Mouse (Mus musculus) liver, embryonic 15.5 days (tissue): Measurements from ENCODE around the gene Fam198b. TPM values are rescaled to one million over a fixed set of nuclear protein-coding genes. Genes with fewer than 3 reads are reported as not detected.

Source experiments
- ATAC-seq: fragments of 200-750 bp; cut with Nextera tagmentation; 2 replicates; pipeline ENCODE4 v1.8.0; 2017; ENCODE audit warnings: moderate number of reproducible peaks, mild to moderate bottlenecking, moderate library complexity; ENCODE audit not compliant: insufficient read depth
- H3K27ac ChIP-seq: fragments of 300-500 bp; sonication (generic); replicated peaks from 2 replicates; pipeline ENCODE4 v1.5.1; 2015; ENCODE audit warnings: mild to moderate bottlenecking, inconsistent platforms
- H3K27me3 ChIP-seq: fragments of 300-500 bp; sonication (generic); 2 replicates; pipeline ENCODE4 v1.6.1; 2015; ENCODE audit warnings: mild to moderate bottlenecking, inconsistent platforms
- H3K36me3 ChIP-seq: fragments of 300-500 bp; sonication (generic); replicated peaks from 2 replicates; pipeline ENCODE4 v1.6.1; 2015; ENCODE audit warnings: moderate library complexity, mild to moderate bottlenecking, inconsistent platforms
- H3K4me1 ChIP-seq: fragments of 300-500 bp; sonication (generic); replicated peaks from 2 replicates; pipeline ENCODE4 v1.6.1; 2015; ENCODE audit warnings: inconsistent platforms
- H3K4me2 ChIP-seq: fragments of 300-500 bp; sonication (generic); 2 replicates; pipeline ENCODE4 v1.6.1; 2015; ENCODE audit warnings: moderate library complexity, mild to moderate bottlenecking, inconsistent platforms
- H3K4me3 ChIP-seq: fragments of 300-500 bp; sonication (generic); replicated peaks from 2 replicates; pipeline ENCODE4 v1.5.1; 2015; ENCODE audit warnings: mild to moderate bottlenecking, inconsistent platforms
- H3K9ac ChIP-seq: fragments of 300-500 bp; sonication (generic); 2 replicates; pipeline ENCODE4 v1.6.1; 2015; ENCODE audit warnings: moderate library complexity, mild to moderate bottlenecking, inconsistent platforms
- H3K9me3 ChIP-seq: fragments of 300-500 bp; sonication (generic); replicated peaks from 2 replicates; pipeline ENCODE4 v1.6.1; 2016; ENCODE audit warnings: inconsistent platforms
- WGBS: fragments of 180-500 bp; shearing (Covaris S2); methylation state at CpG from one replicate; pipeline ENCODE4 v1.1.7; 2015; ENCODE audit warnings: mixed read lengths; ENCODE audit not compliant: insufficient replicate concordance; 5-methylcytosine and 5-hydroxymethylcytosine counted together
- polyA plus RNA-seq: library from polyadenylated mRNA; unstranded; fragments of >200 nt; fragmentation: Nextera tagmentation; extraction: Ambion mirVana; gene quantifications from 2 replicates; pipeline ENCODE4 v1.2.1, GENCODE M21; 2015

The Fam198b gene
- polyA plus RNA-seq, 1 experiment from 2014 or later = 1.0 TPM

DNA sequence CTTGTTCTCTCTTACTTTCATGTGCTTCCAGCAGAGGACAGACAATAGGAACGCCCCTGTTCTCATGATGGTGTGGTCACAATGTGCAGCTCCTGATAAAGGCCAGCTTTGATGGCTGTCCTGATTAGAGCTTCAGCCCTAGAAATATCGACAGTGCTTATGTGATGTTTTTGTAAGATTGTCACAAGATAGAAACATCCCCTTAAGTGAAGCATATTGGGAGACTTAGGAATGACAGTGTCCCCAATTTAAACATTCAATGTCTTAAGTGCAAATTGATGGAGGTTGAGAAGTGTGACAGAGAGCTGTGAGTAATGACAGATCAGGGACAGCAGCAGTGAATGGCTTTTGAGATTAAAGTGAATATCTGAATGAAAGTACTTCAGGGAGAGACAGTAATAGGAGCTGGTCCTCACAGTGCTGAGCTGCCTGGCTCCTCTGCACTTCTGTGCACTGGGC is 99.7 kb downstream of the Fam198b start:
- Histone ChIP-seq H3K27ac (peak overlapping the region; percentile 62), H3K4me3 (no peak overlapping the region), H3K27me3 (no peaks in the 10 kb centered on the region), H3K4me2 (peak overlapping the region; percentile 18; the same call in 1 of the 2 replicates), H3K9ac (no peak overlapping the region), H3K4me1 (peaks cover 32% of the 10 kb centered on the region), H3K9me3 (no peaks in the 10 kb centered on the region), H3K36me3 (no peaks in the 10 kb centered on the region)
- peak; percentile 85 for ATAC-seq
- WGBS = 20% methylated on average over 2 of the region's 2 CpGs

DNA sequence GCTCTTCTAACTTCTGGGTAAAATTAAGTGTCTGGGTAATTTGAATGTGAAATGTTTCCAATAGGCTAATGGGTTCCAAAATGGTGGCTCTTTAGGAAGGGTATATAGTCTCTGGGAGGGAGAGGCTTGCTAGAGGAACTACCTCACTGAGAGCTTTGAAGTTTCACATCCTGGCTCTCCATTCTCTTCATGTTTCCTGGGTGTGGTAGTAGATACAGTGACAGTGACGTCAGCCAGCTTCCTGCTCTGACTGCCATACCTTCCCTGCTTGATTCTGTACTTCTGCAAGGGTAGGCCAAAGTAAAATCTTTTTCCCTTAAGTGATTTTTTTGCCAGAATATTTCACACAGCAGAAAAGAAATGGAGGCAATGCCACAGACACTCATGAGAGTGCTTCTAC is 100.2 kb downstream of the Fam198b start:
- 13% methylated on average over 1 of the region's 1 CpGs for WGBS
- ATAC-seq = peak; percentile 72
- Histone ChIP-seq H3K27ac (peak overlapping the region; percentile 62), H3K4me2 (no peak overlapping the region), H3K27me3 (no peaks in the 10 kb centered on the region), H3K4me3 (no peak overlapping the region), H3K9me3 (no peaks in the 10 kb centered on the region), H3K9ac (no peak overlapping the region), H3K4me1 (peaks cover 32% of the 10 kb centered on the region), H3K36me3 (no peaks in the 10 kb centered on the region)

DNA sequence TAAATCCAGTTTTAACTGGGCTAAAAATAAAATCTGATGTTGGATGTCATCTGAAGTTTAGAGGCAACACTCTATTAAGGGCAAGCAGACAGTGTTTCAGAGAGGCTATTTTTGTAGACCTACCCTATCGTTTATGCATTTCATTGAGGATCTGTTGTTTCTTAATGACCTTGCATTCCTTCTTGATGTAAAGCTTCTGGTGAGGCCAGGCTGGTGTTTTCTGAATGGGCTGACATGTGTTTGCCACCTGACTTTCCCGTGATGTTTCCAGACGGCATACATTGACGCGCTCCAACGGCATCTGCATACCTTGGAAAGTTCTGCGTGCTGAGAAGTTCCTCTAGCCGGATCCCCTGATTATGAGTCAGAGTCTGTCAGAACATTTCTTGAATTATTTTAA is 104.9 kb downstream of the Fam198b start:
- H3K4me3 ChIP-seq = no peak overlapping the region
- ATAC-seq = no peak
- no peaks in the 10 kb centered on the region for H3K27me3 ChIP-seq
- no peaks in the 10 kb centered on the region for H3K9me3 ChIP-seq
- H3K4me2 ChIP-seq = no peak overlapping the region
- H3K4me1 ChIP-seq = peaks cover 21% of the 10 kb centered on the region
- WGBS = 82% methylated on average over 8 of the region's 8 CpGs
- H3K9ac ChIP-seq = no peak overlapping the region
- no peaks in the 10 kb centered on the region for H3K36me3 ChIP-seq
- H3K27ac ChIP-seq = no peak overlapping the region

DNA sequence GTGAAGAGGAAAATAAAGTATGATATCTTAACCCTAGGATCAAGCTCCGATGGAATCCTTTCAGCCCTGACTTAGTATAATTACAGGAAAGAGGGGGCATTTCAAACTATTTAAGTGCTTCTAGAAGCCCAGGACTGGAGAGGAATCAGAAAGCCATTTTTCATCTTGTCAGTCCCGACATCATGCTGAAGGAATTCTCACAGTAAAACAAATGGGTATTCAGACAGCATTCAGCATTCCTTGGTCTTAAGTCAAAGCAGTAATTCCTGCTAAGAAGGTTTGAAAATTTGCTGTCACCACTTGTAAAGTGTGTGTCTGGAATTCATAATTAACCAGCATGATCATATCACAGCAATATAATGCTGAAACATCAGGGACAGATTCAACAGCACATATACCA is 105.6 kb downstream of the Fam198b start:
- H3K9ac ChIP-seq = no peak overlapping the region
- no peak overlapping the region for H3K4me3 ChIP-seq
- no peak overlapping the region for H3K27ac ChIP-seq
- H3K36me3 ChIP-seq = no peaks in the 10 kb centered on the region
- H3K4me1 ChIP-seq = peaks cover 21% of the 10 kb centered on the region
- H3K4me2 ChIP-seq = no peak overlapping the region
- H3K27me3 ChIP-seq = no peaks in the 10 kb centered on the region
- ATAC-seq = no peak
- WGBS = 52% methylated on average over 2 of the region's 2 CpGs
- H3K9me3 ChIP-seq = no peaks in the 10 kb centered on the region

DNA sequence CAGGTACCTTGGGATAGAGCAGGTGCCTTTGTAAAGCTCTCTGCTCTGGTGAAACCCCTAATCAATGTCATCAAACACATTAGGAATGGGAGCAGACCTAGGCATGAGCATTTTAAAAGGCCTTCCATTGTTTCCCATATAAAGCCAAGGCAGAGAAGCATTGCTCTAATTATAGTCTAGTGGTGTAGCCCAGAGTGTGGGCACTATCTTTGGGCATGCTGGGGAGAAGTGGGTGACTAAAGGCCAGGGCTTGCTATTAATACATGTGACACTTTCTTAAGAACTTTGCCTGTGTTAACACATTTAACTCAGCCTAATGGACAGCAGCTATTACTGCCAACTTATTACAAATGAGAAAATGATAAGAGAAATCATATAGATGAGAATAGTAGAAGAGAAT is 106.1 kb downstream of the Fam198b start:
- Histone ChIP-seq H3K4me3 (no peak overlapping the region), H3K36me3 (no peaks in the 10 kb centered on the region), H3K4me2 (no peak overlapping the region), H3K27ac (no peak overlapping the region), H3K27me3 (no peaks in the 10 kb centered on the region), H3K9ac (no peak overlapping the region), H3K9me3 (no peaks in the 10 kb centered on the region), H3K4me1 (peaks cover 24% of the 10 kb centered on the region)
- no peak for ATAC-seq

DNA sequence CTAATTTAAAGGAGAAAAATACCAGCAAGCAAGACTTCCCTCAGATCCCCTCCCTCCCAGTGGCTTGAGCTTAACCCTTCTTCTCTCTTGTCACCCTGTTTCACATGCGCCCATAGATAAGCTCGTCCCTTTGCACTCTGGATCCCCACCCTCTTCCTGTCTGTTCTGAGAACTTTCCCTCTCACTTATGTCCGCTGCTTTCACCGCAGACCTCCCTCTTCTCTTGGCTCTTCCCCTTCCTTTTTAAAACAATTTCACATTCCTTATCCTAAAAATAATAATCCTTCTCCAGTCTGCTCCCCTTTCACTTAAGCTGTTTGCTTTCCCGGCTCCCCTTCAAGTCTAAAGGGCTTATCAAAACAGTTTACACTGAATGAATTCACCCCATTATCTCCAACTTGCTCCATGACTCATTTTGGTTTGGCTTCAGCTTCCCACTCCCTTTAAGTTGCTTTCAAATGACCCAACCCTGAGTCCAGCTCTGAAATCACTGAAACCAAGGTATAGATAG is 109.8 kb downstream of the Fam198b start:
- H3K4me2 ChIP-seq = peak overlapping the region; percentile 64
- peak overlapping the region; percentile 27; the same call in 1 of the 2 replicates for H3K4me3 ChIP-seq
- peak overlapping the region; percentile 90 for H3K27ac ChIP-seq
- H3K9ac ChIP-seq = no peak overlapping the region
- 9% methylated on average over 5 of the region's 5 CpGs for WGBS
- H3K9me3 ChIP-seq = no peaks in the 10 kb centered on the region
- H3K27me3 ChIP-seq = no peaks in the 10 kb centered on the region
- H3K4me1 ChIP-seq = peaks cover 38% of the 10 kb centered on the region
- no peaks in the 10 kb centered on the region for H3K36me3 ChIP-seq
- ATAC-seq = peak; percentile 86

DNA sequence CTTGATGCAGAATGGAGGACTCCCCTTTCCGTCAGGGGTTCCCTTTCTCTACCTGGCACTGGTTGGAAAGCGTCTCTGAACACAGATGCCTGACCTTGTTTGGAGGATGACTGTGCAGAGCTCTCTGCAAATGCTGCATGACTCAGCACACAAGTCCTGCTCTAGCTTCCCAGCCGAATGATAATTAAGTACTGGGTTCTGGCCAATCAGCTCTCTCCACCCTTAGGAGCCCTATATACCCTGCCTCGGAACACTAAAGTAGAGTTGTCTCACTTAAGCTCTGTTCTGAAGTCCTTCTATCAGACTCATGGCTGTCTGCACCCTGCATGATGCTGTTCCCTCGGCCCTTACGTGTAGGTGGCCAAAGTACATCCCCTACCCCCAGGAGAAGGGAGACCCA is 111.4 kb downstream of the Fam198b start:
- 32% methylated on average over 6 of the region's 6 CpGs for WGBS
- Histone ChIP-seq H3K4me3 (no peak overlapping the region; the same call in 1 of the 2 replicates), H3K27me3 (no peaks in the 10 kb centered on the region), H3K4me2 (peak overlapping the region; percentile 57), H3K4me1 (peaks cover 38% of the 10 kb centered on the region), H3K9ac (peak overlapping the region; percentile 22; the same call in 1 of the 2 replicates), H3K36me3 (no peaks in the 10 kb centered on the region), H3K27ac (peak overlapping the region; percentile 90), H3K9me3 (no peaks in the 10 kb centered on the region)
- ATAC-seq = peak; percentile 97

Other genes starting within 250 kb of the Fam198b start
- 0.02 TPM in 1 of 2 replicates, not detected in the other for gene Rxfp1, start 146.7 kb upstream of the Fam198b start, polyA plus RNA-seq
- gene Tmem144, start 31.8 kb upstream of the Fam198b start, polyA plus RNA-seq = 2.1 TPM in 2 replicates